Mouse (Mus musculus) limb, embryonic 10.5 days (tissue): ENCODE measurements around the gene Pkd1l2. TPM values are rescaled to one million over a fixed set of nuclear protein-coding genes. Genes with fewer than 3 reads are reported as not detected.

Source experiments
- DNase-seq: peaks from one replicate; pipeline ENCODE4 v3.0.0-alpha.2; 2017; ENCODE audit warnings: low spot score
- H3K27ac ChIP-seq: fragments of 300-500 bp; sonication (generic); 2 replicates; pipeline ENCODE4 v1.5.1; 2016; ENCODE audit warnings: mild to moderate bottlenecking
- H3K27me3 ChIP-seq: fragments of 300-500 bp; sonication (generic); 2 replicates; pipeline ENCODE4 v1.6.1; 2016; ENCODE audit warnings: low read depth, mild to moderate bottlenecking; ENCODE audit not compliant: poor library complexity, severe bottlenecking
- H3K36me3 ChIP-seq: fragments of 300-500 bp; sonication (generic); 2 replicates; pipeline ENCODE4 v1.6.1; 2016; ENCODE audit warnings: mild to moderate bottlenecking, moderate library complexity
- H3K4me1 ChIP-seq: fragments of 300-500 bp; sonication (generic); 2 replicates; pipeline ENCODE4 v1.6.1; 2016
- H3K4me3 ChIP-seq: fragments of 300-500 bp; sonication (generic); 2 replicates; pipeline ENCODE4 v1.5.1; 2016; ENCODE audit warnings: mild to moderate bottlenecking, moderate library complexity
- H3K9me3 ChIP-seq: fragments of 300-500 bp; sonication (generic); replicated peaks from 2 replicates; pipeline ENCODE4 v1.6.1; 2016; ENCODE audit warnings: mild to moderate bottlenecking
- WGBS: fragments of 180-500 bp; shearing (Covaris S2); methylation state at CpG from one replicate; pipeline ENCODE4 v1.1.7; 2016; 5-methylcytosine and 5-hydroxymethylcytosine counted together
- polyA plus RNA-seq: library from polyadenylated mRNA; unstranded; fragments of >200 nt; fragmentation: Nextera tagmentation; extraction: Ambion mirVana; gene quantifications from 2 replicates; pipeline ENCODE4 v1.2.1, GENCODE M21; 2016

The Pkd1l2 gene
- polyA plus RNA-seq, 1 experiment from 2014 or later = not detected

DNA sequence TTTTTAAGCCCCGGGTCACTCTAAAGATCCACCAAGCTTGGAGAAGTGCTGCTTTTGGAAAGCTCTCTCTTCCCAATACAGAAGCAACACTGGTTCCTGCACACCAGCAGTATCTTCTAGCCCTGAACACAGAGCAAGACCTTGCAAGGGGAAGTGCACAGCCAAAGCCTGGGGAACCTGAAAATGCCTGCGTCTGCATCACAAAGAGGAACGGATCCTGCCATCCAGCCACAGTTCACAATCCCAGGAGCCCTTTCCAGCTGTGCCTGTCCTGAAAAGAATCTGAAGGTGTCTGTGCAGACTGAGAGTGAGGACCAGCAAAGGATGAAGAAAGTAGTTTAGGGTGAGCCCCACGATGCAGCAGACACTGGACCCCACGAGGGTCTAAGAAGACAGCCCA, 107.2 kb downstream of the Pkd1l2 start:
- H3K4me1 ChIP-seq = peaks cover 28% of the 10 kb centered on the region
- H3K27me3 ChIP-seq = no peaks in the 10 kb centered on the region
- no peak overlapping the region for H3K4me3 ChIP-seq
- no peak for DNase-seq
- no peaks in the 10 kb centered on the region for H3K36me3 ChIP-seq
- WGBS = 40% methylated on average over 5 of the region's 5 CpGs
- H3K9me3 ChIP-seq = no peaks in the 10 kb centered on the region
- H3K27ac ChIP-seq = no peak overlapping the region

DNA sequence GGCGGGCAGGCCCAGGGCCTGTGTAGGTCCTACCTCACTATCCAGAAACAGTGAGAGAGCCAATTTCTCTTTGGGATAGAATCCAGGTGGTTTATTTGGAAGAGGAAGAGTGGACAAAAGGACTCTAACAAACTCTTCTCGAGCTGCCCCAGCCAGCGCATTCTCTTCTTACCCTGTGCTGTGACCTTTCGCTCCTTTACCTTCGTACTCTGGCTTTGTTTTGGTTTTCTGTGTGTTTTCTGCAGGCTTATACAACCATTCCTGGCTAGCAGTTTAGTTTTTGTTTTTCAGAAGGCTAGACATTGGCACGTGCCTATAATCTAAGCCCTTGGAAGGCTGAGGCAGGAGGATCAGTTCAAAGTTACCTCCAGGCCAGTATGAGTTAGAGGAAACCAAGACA, 112.7 kb downstream of the Pkd1l2 start:
- no peaks in the 10 kb centered on the region for H3K4me1 ChIP-seq
- 89% methylated on average over 6 of the region's 6 CpGs for WGBS
- H3K27ac ChIP-seq = no peak overlapping the region
- no peak for DNase-seq
- no peaks in the 10 kb centered on the region for H3K27me3 ChIP-seq
- no peaks in the 10 kb centered on the region for H3K36me3 ChIP-seq
- no peaks in the 10 kb centered on the region for H3K9me3 ChIP-seq
- H3K4me3 ChIP-seq = no peak overlapping the region

DNA sequence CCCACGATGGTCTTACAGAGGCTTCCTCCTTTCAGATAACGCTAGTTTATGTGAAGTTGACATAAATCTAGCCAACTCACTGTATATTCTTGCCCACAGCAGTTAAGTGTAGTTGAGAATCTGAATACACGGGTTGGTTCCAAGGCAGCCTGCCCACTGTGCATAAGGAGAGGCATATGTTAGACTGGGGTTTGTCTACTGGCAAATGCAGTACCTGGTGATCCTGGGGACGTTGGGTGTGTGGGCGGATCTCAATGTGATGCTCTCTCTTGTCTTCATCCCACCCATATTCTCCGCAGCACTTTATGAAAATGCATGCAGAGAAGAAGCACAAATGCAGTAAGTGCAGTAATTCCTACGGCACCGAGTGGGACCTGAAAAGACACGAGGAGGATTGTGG, 127.8 kb downstream of the Pkd1l2 start:
- no peaks in the 10 kb centered on the region for H3K4me1 ChIP-seq
- H3K4me3 ChIP-seq = no peak overlapping the region
- no peak for DNase-seq
- H3K27me3 ChIP-seq = no peaks in the 10 kb centered on the region
- no peaks in the 10 kb centered on the region for H3K9me3 ChIP-seq
- H3K27ac ChIP-seq = no peak overlapping the region
- 94% methylated on average over 9 of the region's 9 CpGs for WGBS
- H3K36me3 ChIP-seq = peaks cover 67% of the 10 kb centered on the region

DNA sequence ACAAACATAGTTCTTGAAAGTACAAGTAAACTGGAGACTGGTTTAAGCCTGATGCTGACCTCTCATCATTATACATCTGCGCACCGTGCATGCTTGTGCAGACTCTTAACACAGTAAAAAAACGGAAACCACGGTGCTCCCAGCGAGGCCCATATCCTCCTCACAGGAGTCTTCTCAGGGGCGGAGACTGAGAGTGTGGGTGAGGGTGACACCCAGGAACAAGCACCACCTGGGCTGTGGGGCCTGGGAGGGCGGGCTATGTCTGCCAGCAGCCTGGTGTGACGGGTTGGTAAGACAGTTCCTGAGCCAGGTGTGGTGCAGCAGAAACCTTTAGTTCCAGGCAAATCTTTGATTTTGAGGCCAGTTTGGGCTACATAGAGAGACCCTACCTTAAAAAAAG, 129.8 kb downstream of the Pkd1l2 start:
- WGBS = 89% methylated on average over 8 of the region's 8 CpGs
- Histone ChIP-seq H3K9me3 (no peaks in the 10 kb centered on the region), H3K27me3 (no peaks in the 10 kb centered on the region), H3K27ac (no peak overlapping the region), H3K36me3 (peaks cover 47% of the 10 kb centered on the region), H3K4me1 (no peaks in the 10 kb centered on the region), H3K4me3 (no peak overlapping the region)
- DNase-seq = no peak

DNA sequence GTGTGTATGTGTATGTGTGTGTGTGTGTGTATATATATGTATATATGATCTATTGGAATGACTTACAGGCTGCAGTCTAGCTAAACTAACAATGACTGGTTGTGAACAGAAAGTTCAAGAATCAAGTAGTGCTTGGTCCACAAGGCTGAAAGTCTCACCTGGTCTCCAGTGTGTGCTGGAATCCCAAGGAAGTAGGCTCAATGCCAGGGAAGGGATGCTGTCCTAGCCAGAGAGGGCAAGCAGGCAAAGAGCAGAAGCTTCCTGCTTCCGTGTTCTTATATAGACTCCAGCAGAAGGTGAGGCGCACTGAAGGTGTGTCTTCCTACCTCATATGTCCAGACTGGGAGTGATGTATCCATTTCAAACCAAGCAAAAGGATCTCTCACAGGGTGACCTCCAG, 130.5 kb downstream of the Pkd1l2 start:
- WGBS = 95% methylated on average over 2 of the region's 2 CpGs
- Histone ChIP-seq H3K4me3 (no peak overlapping the region), H3K27ac (no peak overlapping the region), H3K36me3 (peaks cover 41% of the 10 kb centered on the region), H3K27me3 (no peaks in the 10 kb centered on the region), H3K9me3 (no peaks in the 10 kb centered on the region), H3K4me1 (no peaks in the 10 kb centered on the region)
- no peak for DNase-seq

DNA sequence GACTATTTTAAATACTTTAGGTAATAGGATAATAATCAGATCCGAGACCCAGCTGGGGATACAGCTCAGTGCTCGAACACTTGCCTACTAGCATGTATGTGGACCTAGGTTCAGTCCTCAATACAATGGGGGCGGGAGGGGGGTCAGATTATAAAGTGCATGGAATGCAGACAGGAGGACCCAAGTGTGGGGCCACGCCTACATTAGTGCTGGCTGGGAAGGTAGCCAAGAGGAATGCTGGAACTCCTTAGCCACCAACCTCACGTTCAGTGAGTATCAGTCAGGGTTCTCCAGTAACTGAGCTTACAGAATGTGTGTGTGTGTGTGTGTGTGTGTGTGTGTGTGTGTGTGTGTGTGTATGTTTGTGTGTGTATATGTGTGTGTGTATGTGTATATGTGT, 130.9 kb downstream of the Pkd1l2 start:
- no peak for DNase-seq
- H3K27ac ChIP-seq = no peak overlapping the region
- H3K36me3 ChIP-seq = peaks cover 37% of the 10 kb centered on the region
- no peaks in the 10 kb centered on the region for H3K9me3 ChIP-seq
- no peaks in the 10 kb centered on the region for H3K27me3 ChIP-seq
- no peak overlapping the region for H3K4me3 ChIP-seq
- H3K4me1 ChIP-seq = peaks cover 3% of the 10 kb centered on the region
- 87% methylated on average over 5 of the region's 5 CpGs for WGBS

DNA sequence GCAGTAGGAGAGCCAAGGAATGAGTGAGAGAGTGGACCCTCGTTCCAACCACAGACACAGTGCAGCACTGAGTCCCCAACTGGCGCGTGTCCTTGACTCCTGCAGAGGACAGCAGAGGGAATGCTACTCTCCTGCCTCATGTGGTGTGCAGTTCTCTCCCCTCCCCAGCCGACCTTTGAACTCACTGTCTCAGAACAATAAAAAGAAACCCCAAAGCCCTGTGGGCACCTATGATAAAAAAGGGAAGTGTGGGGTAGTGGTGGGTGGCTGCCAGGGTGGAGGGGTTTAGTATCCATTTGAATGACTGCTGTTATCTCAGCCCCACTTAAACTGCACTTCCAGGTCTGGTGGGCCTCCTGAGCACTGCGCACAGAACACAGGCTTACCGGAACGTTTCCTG, 134.7 kb downstream of the Pkd1l2 start:
- no peak for DNase-seq
- Histone ChIP-seq H3K36me3 (peaks cover 3% of the 10 kb centered on the region; the same call in 1 of the 2 replicates), H3K4me3 (no peak overlapping the region), H3K4me1 (peaks cover 23% of the 10 kb centered on the region), H3K27me3 (no peaks in the 10 kb centered on the region), H3K27ac (no peak overlapping the region), H3K9me3 (no peaks in the 10 kb centered on the region)
- WGBS = 85% methylated on average over 7 of the region's 7 CpGs

DNA sequence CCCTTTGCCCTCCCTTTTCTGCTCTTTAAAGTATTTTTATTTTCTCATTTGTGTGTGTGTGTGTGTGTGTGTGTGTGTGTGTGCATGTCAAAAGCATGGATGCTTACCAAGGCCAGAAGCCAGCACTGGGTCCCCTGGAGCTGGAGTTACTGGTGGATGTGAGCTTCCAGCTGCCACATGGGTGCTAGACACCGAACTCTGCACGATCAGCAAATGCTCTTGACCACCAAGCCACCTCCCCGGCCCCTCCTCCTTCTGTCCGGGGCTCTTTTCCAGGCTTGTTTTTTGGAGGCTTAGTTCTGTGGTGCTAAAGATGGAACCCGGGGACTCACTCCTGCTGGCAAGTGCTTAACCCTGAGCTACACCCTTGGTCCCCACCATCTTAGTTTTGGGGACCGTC, 135.4 kb downstream of the Pkd1l2 start:
- H3K27me3 ChIP-seq = no peaks in the 10 kb centered on the region
- H3K36me3 ChIP-seq = peaks cover 3% of the 10 kb centered on the region; the same call in 1 of the 2 replicates
- H3K9me3 ChIP-seq = no peaks in the 10 kb centered on the region
- H3K4me3 ChIP-seq = no peak overlapping the region
- peaks cover 23% of the 10 kb centered on the region for H3K4me1 ChIP-seq
- no peak for DNase-seq
- WGBS = 94% methylated on average over 6 of the region's 6 CpGs
- H3K27ac ChIP-seq = no peak overlapping the region

DNA sequence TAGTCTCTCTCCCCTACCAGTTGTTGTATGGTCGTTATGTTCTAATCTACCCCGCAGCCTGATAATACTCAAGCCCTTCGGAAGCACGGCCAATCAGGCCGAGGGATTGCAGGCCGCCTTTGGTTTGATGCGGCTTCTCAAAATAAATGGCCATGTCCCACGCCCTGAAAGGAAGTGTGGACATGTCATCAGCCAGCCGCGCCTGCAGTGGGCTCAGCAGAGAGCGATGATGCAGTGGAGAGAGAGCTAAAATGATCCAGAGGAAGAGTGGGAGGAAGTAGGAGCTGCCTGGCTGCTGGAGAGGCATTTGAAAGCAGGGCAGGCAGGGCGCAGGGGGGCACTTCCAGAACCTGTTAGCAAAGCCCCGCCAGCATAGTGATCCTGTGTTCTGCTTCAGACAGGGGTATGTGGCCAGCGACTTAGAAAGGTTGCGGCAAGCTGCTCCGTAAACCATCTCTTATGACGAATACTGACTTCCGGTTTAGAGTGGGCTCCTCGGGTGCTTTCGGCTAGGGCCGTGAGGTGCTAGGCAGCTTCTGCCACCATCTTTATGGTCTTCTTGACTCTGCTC, 135.9 kb downstream of the Pkd1l2 start:
- Histone ChIP-seq H3K4me3 (no peak overlapping the region), H3K27ac (no peak overlapping the region), H3K9me3 (no peaks in the 10 kb centered on the region), H3K36me3 (peaks cover 4% of the 10 kb centered on the region; the same call in 1 of the 2 replicates), H3K4me1 (peaks cover 23% of the 10 kb centered on the region), H3K27me3 (no peaks in the 10 kb centered on the region)
- 86% methylated on average over 21 of the region's 21 CpGs for WGBS
- no peak for DNase-seq

Other genes with a start within 250 kb of the Pkd1l2 start
- gene Cmc2, start 161.0 kb downstream of the Pkd1l2 start, polyA plus RNA-seq = 68.6 and 70.3 TPM in 2 replicates
- gene Cenpn, start 160.7 kb downstream of the Pkd1l2 start, polyA plus RNA-seq = 60.4 and 62.6 TPM in 2 replicates
- 12.1 and 12.4 TPM in 2 replicates for gene Atmin, start 139.1 kb downstream of the Pkd1l2 start, polyA plus RNA-seq
- 1.5 and 2.3 TPM in 2 replicates for gene 1700030J22Rik, start 103.5 kb downstream of the Pkd1l2 start, polyA plus RNA-seq
- 175 and 200 TPM in 2 replicates for gene Gcsh, start 88.9 kb downstream of the Pkd1l2 start, polyA plus RNA-seq
- not detected in 2 replicates for gene Bco1, start 13.4 kb upstream of the Pkd1l2 start, polyA plus RNA-seq
- 2.2 and 2.7 TPM in 2 replicates for gene Gan, start 75.7 kb upstream of the Pkd1l2 start, polyA plus RNA-seq
- 7.6 and 8.2 TPM in 2 replicates for gene Cmip, start 174.6 kb upstream of the Pkd1l2 start, polyA plus RNA-seq